Mouse (Mus musculus) c-Kit-positive CD71-positive TER-119-negative erythroid progenitor cells, embryonic 14.5 days (primary cell): ENCODE measurements around the gene Ifi205.
"Not testable (repeated sequence)": the region's sequence is repeated elsewhere in the genome, so short reads cannot be mapped to it uniquely, and the experiment has no call there.

Source experiments
- DNase-seq: peaks from one replicate; pipeline ENCODE4 v3.0.0-alpha.2; 2013; ENCODE audit warnings: low read depth

Ifi205 gene

DNA sequence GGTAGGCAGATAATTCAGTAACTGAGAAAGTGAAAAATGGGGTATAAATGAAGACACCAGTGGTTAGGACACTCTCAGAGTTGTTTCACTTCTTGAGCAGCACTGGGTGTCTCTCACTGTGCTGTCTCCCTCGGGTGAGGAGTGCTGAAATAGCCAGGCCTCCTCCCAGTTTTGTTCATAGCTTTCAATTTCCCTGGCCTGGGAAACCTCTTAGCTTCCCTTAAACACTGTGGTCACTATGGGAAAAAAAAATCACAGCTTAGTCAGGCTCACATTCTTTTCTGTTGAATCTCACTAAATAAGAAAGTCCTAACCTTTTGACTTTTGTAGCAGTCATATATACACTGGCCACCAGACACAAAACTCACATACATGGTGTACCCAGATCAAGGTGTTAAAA is at the start of gene Ifi205:
Gene Ifi205, minus strand, starts transcription at position 113 of the 400 bp plus-strand sequence.
- no peak for DNase-seq

DNA sequence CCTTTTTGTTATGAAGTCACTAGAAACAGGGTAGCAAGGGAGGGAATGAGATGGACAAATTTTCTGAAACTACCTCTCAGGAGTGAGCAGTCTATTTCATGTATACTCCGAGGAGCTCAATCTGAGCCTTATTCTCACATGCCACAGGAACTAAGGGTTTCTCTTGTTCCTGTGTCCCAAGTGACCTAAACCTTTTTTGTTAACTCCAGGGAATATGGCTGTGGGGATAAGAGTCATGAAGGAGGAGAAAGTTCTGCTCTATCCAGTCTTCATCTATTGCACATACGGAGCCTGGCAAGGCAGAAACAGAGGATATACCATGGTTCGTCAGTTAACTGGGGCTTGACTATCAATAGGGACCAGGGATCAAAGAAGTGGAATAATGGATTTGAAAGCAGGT is 34.7 kb upstream of the Ifi205 start, which contains the start of gene Olfr430:
Gene Olfr430, plus strand, starts transcription at position 301 of the 400 bp plus-strand sequence.
- DNase-seq, result no peak

DNA sequence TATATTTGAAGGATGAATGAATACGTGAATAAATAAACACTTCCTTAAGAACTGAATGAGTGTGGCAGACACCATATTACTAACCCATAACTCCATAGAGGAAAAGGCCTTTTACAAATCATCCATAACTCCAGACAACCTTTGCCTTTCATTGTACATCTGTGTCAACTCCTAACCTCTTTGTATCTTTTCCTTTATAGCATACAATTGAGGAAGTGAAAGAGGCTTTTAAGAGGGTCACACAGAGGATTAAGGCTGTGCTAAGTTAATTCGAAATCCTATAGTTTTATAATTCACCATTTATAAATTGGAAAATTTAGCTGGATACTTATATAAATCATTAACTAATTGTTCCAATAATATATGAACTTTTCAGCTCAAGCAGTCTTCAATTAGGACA is 23.6 kb upstream of the Ifi205 start:
- DNase-seq, result no peak

DNA sequence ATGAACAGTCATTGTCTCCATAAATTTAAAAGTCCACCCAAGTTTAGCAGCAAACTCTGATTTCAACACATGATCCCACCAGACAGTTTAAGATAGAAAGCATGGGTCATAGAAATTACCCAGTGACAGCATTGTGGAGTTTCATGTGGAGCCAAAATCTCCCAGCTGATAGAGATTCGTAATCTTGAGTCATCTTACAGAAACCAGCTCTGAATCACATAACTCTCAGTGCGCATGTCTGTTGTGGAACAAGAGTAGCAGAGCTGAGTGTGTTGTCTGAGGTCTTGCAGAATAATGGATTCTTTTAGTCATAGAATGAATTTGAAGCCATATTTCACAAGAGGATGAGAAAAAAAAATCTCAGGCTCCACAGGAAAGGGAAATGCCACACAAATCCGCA is 21.4 kb upstream of the Ifi205 start:
- DNase-seq, result no peak

DNA sequence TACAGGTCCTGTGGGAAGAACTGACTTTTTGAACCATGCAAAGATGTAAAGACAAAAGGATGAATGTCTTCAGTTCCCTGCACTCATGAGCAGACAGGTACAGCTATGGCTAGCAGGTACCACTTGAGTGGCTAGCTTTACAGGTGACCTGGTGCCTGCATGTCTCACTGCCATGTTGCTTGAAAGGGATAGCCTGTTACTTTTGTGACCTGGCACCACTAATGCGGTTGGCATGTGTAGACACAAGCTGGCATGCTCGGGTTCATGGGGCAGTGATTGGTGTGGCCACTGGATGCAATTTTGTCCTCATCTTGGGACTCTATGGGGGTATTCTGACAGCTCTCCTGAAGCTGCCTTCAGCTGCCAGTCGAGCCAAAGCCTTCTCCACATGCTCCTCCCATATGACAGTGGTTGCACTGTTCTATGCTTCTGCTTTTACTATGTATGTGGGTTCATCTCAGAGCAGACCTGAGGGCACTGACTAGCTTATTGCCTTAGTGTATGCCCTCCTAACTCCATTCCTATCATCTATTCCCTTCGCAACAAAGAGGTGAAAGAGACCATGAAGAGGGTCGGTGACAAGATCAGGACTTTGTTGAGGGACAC is 20.4 kb upstream of the Ifi205 start:
- DNase-seq, result no peak

DNA sequence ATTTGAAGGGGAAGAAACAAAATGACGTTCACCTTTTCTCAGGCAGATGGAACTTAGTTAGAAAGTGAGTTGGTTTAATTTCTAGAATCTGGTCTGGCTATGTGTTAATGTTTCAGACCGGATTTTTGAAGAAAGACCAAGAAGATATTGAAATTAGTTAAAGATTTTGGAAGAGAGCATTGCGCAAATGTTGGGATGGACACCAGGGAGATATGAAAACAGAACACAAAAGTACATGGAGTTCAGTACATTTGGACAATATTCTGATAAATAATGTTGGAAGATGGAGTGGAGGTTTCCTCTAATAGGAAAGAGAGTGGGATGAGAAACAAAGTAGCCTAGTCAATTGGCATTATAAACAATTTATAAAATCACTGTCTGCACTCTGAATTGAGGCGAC is 19.9 kb upstream of the Ifi205 start:
- DNase-seq, result no peak

DNA sequence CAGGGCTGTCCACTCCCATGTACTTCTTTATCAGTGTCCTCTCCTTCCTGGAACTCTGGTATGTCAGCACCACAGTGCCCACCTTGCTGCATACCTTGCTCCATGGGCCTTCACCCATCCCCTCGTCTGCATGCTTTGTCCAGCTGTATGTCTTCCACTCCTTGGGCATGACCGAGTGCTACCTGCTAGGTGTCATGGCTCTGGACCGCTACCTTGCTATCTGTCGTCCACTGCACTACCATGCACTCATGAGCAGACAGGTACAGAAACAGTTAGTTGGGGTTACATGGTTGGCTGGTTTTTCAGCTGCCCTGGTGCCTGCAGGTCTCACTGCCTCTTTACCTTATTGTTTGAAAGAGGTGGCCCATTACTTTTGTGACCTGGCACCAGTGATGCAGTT is 18.9 kb upstream of the Ifi205 start:
- no peak for DNase-seq

DNA sequence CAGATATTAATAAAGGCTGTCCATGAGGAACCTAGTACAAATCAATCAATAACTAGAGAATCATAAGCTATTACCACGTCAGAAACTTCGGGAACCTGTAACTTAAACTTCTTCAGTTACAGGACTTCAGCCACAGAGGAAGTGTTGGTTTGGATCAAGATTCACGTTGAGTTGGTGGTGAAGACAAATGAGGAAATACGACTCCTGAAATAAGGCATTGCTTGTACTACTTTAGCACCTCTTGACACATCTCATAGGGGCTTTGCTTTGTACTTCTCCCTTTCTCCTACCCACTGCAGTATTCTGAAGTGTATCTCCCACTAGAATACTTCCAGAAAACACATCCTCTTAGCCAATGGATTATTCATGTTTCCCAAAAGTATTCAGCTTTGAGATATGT is 17.7 kb upstream of the Ifi205 start:
- DNase-seq, result not testable (repeated sequence)

DNA sequence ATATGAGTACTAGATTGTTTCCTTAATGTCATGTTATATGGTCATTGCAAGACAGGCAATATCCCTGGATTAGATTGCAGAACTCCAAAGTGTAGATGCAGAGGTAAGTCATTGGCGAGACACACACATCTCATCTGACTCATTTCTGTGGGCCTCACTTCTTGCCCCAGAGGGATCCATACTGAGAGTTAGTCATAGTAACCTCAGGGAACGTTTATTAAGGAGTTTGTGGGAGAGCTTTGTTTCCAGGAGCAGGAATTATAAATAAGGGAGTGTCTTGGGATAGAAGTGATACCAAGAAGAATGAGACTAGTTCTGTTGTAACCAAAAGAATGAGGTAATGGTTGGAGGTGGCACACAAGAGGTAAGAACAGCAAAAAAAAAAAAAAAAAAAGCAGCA is 17.3 kb upstream of the Ifi205 start, which contains the start of gene Olfr432:
Gene Olfr432, plus strand, starts transcription at position 313 of the 400 bp plus-strand sequence.
- DNase-seq, result no peak

DNA sequence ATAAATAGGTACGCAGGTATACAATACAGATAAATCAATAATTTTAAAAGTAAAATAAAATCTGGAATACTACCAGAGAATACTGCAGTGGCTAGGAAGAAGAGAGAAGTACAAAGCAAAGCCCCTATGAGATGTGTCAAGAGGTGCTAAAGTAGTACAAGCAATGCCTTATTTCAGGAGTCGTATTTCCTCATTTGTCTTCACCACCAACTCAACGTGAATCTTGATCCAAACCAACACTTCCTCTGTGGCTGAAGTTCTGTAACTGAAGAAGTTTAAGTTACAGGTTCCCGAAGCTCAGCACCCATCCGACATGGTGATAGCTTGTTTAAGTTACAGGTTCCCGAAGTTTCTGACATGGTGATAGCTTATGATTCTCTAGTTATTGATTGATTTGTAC is 16.6 kb upstream of the Ifi205 start:
- not testable (repeated sequence) for DNase-seq

DNA sequence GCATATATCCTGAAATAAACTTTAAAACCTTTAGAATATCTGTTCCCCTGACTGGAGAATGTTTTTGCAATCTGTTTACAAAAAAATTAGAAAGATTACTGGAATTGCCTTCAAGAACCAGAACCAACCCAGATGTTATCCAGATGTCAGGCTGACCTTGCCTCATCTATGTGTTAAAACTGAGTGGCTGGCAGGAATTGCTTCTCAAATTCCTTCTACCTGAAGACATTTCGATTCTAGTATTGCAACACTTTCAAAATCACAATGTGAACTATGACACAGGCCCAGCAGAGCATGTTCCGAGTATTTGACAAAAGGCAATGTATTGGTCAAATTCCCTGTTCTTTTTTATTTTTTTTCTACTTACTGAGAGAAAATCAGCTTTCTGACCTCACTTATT is 12.8 kb upstream of the Ifi205 start:
- no peak for DNase-seq

DNA sequence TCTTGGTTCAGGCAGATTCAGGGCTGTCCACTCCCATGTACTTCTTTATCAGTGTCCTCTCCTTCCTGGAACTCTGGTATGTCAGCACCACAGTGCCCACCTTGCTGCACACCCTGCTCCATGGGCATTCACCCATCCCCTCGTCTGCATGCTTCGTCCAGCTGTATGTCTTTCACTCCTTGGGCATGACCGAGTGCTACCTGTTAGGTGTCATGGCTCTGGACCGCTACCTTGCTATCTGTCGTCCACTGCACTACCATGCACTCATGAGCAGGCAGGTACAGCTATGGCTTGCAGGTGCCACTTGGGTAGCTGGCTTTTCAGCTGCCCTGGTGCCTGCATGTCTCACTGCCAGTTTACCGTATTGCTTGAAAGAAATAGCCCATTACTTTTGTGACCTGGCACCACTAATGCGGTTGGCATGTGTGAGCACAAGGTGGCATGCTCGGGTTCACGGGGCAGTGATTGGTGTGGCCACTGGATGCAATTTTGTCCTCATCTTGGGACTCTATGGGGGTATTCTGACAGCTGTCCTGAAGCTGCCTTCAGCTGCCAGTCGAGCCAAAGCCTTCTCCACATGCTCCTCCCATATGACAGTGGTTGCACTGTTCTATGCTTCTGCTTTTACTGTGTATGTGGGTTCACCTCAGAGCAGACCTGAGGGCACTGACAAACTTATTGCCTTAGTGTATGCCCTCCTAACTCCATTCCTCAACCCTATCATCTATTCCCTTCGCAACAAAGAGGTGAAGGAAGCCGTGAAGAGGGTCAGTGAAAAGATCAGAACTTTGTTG is 10.7 kb upstream of the Ifi205 start:
- not testable (repeated sequence) for DNase-seq

DNA sequence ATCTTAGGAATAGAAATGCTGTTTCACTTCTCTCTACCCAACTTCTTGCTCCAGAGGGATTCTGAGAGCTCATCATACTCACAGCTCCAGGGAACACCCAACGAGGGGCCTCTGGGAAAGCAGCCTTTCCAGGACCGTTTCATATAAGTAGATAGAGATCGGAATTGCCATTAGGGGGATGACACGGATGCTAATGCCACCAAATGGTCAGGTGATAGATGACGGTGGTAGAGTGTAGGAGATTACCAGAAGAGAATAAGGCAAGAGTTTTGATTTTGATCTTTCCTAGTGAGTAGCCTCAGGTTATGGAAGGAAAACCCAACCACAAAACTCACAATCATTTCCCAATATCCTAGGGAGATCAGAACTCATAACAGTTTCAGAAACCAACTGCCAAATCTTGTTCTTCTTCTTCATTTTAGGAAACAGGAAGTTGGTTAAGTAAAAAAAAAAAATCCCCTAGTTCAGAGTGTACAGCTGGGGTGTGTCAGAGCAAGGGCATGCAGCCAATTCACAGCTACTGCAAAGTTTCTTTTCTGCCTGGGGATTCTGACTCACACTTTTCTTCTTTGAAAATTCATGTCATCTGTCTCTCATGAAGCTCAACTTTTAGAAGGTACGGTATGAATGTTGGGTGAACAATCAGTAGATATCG is 9.0 kb upstream of the Ifi205 start, which contains the start of gene Olfr433:
Gene Olfr433, plus strand, starts transcription at position 183 of the 655 bp plus-strand sequence.
- no peak for DNase-seq

DNA sequence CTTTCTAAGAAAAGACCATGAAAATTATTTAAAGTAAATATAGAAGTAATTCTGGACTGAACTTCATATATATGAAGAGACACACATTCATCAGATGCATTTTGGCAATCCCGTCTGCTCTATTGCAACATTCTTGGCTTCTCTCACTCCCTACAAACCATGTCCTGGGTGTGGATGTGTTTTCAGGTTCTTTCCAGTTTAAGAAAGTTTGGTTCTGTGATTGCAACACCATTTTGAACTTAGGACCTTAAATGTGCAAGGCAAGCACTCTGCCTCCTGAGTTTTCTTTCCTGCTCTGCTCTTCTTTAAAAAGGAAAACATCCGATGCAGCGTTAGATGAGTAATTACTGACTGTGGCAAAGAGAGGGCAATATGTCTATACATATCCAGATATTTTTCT is 6.9 kb upstream of the Ifi205 start:
- no peak for DNase-seq

DNA sequence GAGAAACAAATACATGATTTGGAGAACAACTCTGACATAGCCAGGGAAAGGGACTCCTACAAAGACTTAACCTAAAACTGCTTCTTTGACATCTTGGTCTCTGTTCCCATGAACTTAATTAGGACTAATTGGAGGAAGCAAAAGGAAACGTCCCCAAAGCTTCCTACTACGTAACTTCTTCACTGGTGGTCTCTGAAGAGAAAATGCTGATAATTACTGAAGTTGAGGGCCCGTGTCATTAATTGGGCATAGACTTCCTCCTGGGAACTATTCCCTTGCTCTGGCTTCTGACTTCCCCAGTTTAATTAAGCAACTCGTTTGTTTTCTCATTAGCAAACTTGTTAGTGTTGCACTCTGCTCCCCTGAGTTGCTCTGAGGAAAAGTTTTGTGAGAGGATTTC is 4.2 kb upstream of the Ifi205 start:
- DNase-seq, result no peak

DNA sequence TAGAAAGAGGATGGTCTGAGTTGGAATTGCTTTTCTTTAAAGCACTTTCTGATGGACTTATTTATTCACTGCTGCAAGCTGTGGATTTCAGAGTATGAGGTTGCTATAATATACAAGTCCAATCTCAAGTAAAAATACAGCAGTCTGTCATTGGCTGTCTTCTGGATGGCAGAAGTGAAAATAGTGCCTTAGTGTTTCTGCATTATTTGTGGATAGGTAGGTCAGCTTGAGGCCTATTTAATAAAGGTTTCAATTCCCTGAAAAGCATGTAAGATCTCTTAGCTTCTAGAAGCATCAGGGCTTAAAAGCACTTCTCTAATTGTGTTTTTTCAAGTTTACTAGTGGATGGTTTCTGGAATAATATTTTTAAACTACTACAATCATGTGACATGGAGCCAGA is 24.6 kb downstream of the Ifi205 start:
- DNase-seq, result not testable (repeated sequence)

DNA sequence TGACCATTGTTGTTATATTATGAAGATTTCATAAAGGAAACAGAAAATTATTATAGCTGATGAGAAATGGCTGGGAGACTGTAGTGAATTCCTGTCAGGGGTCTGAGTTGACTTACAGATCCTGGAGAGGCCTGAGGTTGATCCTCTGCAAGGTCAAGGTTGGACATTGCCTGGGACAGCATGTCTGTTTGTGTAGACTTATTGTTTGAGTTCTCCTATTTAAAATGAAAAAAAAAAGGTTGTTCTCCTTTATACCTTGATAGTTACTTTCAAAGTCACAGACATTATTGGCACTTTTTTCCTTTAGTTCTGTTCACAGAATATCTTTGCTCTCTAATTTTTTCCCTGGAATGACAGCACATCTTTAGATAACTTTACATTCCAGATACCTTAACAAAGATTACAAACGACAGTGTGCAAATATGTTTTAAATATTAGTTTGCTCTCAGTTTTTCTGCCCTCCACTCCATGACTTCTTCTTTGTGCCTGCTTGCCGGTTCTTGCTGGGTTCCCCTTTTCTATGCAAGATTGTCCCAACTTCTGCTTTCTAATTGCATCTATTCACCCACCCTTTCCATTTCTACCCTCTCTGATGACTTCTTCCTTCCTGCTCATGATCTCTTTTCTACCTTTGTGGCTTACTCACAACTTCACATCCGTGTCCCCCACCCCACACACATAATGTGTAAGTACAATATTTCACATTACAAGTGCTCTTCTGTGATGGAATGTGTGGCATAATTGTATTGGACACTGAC is 27.1 kb downstream of the Ifi205 start:
- DNase-seq, result not testable (repeated sequence)

DNA sequence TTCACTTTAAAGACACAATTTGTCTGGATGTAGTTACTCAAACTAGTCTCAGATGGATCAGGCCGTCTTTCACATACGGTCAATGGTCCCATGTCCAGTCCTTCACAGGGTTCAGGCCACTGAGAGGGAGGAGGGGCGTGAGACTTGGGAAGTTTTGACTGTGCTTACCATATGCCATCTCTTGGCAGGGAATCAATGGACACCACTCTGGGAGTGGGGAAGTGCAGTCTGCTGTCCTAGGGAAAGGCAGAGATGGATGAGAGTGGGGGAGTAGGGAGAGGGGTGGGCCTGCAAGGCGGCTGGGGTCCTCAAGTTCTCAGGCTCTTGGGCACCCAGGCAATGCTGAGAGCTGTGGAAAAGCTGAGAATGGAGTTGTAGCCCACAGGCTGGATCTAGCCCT is 36.6 kb downstream of the Ifi205 start:
- DNase-seq, result no peak

DNA sequence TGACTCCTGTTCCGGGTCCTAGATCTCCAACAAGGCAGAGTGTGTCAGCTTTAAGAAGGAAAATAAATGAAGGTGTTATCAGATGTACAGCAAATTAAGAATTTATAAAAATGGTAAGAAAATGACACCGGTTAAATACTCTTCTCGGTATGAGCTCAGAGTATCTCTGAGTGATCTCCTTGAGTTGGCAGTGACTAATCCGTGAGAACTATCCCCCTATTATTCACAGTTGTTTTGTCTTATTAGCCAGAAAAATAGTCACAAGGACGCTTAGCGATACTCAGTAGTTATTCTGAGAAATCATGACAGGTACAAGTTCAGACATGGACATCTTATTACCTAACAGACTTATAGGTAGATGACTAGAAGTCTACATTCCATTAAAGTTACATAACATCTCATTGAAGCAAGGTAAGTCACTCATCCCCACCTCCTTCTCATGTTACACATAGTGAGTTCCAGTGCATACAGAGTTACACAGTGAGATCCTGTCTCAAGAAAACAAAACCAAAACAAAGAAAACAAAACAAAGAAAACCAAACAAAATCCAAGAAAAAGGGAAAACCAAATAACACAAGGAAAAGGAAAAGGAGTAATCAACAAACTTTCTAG is 48.8 kb downstream of the Ifi205 start, which contains the start of gene Ifi202b:
Gene Ifi202b, minus strand, starts transcription at position 51 of the 612 bp plus-strand sequence.
- DNase-seq, result not testable (repeated sequence)

DNA sequence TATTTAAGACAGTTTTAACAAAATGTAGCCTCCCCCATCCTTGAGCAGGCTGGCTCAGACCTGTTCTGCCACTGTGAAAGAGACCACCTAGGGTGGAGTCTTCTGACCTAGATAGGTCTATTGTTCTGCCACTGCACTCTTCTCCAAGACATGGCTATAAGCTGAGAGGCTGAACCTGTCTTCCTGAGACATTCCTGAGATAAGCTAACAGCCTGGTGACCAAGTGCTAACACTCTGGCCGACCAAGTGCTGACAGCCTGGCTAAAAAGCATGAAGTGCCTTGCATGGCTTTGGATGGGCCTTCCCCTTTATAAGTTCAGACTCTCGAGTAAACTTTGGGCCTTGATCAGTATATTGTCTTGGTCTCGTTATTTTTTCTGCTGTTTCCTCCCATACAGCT is 50.6 kb downstream of the Ifi205 start:
- not testable (repeated sequence) for DNase-seq

DNA sequence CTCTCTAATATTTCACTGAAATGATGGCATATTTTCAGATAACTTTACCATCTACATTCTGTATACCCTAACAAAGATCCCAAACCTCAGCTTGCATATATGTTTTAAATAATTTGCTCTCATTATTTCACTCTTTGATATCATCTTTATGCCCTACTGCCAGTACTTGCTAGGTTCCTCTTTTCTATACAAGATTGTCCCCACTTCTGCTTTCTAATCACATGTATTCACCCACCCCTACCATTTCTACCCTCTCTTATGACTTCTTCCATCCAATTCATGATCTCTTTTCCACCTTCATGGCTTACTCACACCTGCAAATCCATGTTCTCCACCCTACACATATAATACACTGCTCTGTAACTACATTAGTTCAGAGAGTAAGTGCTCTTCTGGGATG is 54.0 kb downstream of the Ifi205 start:
- no peak for DNase-seq

DNA sequence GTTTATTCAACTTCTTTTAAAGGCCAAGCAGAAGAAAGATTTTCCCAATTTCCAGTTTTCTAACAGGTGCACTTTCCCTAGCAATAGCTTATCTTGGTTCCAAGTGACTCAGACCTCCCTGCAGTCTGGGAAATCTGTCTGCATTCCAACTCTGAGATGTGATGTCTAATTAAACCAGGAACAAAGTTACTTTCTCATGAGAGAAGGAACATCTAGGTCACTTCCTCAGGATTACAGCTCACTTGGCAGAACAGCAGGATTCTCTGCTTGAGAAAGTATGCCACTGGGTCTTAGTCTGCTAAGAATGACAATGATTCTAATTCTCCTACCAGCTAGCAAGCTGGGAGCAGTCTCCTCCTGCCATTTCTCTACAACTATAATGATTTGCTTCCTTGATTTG is 58.5 kb downstream of the Ifi205 start:
- no peak for DNase-seq
